Mouse (Mus musculus): ENCODE data around the gene Crat.

Crat gene

DNA sequence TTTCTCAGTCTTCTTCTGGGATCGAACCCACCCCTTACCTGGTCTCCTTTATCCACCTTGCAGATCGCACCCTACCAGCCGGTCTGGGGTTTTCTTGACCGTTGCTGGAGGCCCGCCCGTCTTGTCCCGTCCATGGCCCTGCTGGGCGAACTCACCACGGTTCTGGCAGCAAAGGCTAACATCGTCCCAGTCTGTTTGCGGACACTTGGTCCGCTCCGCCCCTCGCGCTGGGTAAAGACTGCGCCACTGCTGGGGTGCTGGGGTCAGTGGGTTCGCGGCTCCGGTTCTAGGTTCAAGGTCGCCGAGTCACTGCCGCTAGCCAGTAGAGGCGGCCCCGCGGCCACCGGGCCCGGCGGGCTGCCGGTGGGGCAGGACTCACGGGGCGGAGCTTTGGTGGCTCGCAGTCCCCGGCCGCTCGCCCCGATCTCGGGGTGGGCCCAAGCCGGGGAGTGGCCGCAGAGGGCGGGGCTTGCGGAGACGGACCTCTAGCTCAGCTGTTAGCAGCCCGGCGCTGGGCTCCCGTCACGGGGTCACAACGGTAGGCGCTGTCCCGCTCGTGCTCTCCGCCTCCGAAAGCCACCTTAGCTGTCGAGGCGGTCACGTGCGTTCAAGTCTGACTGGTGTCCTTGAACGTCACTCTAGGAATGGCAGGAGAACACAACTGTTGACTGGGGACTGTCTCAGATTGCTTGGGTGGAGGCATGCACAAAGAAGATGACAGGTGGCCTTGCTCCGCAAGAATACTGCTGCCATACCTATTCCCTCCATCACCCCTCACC, at the start of gene Crat:
Crat (minus strand) TSS at position 657 of the 779 bp plus-strand sequence.
- DNase-seq (ENCODE audit: low spot score), result peak; percentile 94

DNA sequence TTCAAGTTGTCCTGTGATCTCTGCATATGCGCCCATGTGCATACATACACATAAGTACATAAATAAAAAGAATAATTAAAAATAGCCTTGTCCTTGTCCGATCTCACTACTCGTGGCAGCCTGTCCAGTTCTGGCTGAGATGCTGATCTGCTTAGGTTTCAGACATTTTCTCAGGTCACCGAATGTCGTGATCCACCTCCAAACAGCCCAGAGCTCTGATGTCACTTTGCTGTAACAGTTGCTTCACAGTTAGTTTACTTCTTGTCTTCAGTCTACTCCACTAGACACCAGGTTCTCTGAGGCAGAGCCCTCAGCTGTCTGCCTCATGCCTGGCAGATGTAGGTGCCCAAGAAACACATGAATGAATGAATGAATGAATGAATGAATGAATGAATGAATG, 48.8 kb upstream of the Crat start:
- no peak for DNase-seq (ENCODE audit: low spot score)

- DNase-seq (ENCODE audit: low spot score), result no peak
These were observed 48.3 kb upstream of the Crat start for GRCm38 (mm10) chr2:30463904-30464330.

DNA sequence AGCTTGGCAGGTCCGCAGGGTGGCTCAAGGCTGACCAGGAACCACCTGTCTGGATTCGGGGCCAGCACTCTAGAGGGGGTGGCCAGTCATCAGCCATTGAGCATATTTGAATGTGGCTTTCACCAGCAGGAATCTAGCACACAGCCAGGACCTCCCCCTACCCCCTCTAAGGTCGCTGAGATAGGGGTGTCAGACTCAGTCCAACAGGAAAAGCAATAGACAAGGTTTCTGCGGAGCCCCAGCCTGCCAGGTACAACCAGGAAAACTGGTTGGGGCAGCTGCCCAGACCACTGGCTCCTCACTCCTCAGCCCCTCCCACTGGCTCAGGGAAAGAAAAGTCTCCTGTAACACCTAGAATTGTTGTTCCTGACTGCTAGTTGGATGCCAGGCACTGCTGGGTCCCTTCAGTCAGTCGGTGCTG, 47.7 kb upstream of the Crat start:
- DNase-seq (ENCODE audit: low spot score), result no peak

DNA sequence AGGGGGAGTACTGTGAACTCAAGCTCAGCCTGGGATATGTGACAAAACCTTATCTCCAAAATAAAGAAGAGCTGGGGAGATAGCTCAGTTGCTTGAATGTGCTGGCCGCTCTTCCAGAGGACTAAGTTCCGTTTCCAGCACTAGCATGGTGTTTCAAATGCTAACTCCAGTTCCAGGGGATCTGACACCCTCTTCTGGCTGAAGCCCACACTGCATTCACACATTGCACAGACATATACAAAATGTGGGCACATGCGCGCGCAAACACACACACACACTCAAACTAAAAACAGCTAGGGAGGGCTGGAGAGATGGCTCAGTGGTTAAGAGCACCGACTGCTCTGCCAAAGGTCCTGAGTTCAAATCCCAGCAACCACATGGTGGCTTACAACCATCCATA, 43.6 kb upstream of the Crat start:
- no peak for DNase-seq (ENCODE audit: low spot score)

DNA sequence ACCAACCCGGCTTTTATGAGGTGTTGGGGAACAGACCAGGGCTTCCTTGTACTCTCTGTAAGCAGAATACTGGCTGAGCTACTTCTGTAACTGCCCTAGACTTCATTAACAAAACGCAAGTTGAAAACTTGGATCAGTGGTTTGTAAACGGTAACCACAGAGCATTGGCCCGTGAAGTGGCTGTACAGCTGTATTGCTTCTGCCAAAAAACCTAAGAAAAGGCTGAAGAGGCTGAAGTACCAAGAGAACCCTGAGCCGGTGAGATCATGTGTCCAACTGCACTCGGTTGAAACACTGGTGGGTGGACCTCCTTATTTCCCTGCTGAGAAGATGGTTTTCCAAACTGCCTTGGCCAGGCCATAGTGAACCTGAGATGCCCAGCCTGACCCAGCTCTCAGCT, 42.7 kb upstream of the Crat start:
- no peak for DNase-seq (ENCODE audit: low spot score)

DNA sequence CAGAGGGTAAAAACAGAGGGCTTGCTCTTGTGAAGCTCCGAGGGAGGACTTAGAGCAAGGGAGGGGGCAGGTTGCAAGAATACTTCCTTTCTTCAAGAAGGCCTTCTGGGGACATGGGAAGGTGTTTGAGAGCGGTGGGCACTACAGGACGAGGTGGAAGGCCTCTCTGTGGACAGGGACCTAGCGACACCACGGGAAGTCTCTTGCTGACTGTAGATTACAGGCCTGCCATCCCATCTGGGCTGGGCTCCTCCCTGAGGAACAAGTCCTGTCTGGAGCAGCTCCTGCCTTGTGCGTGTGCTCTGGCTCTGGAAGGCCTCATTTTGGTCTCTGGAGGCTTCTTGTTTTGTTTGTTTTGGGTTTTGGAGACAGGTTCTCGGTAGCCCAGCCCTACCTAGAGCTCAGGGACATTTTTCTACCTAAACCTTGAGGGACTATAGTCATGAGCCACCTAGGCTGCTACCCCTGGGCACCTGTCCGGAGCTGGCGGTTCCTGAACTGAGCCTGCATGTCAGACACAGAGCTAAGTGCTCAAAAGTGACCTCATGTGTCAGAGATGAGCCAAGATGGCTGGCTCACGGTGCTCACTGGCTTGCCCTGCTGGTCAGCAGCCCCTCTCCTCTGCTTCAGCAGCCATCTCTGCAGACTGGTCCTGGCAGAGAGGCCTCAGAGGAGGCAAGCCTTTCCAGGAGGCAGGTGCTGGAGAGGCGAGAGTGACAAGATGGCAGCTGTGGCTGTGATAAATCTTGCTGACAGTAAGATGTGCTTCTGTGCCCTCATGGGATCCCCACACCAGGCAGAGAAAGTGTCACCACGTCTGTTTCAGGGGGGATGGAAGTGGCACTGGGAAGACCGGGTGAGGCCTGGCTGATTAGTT, 40.7 kb upstream of the Crat start:
- no peak for DNase-seq (ENCODE audit: low spot score)

GRCm38 (mm10) chr2:30454587-30454986, 39.0 kb upstream of the Crat start:
- DNase-seq (ENCODE audit: low spot score), result no peak

DNA sequence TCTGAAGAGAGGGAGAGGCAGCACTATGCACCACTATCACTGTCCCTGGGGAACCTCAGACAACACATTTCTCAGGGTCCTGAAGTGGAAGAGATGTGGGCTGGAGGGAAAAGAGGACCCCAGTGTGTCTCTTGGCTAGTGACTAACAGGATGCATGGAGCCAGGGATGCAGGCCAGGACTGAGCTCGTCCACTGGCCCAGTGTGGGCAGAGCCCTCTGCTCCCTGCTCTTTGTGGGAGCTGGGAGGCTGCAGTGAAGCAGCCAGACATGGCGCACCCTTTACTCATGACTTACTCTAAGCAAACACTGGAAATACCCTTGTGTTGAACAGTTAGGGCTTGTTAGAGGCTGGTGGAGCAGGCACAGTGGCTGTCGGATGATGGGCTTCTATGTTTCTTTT, 38.0 kb upstream of the Crat start:
- DNase-seq (ENCODE audit: low spot score), result no peak

DNA sequence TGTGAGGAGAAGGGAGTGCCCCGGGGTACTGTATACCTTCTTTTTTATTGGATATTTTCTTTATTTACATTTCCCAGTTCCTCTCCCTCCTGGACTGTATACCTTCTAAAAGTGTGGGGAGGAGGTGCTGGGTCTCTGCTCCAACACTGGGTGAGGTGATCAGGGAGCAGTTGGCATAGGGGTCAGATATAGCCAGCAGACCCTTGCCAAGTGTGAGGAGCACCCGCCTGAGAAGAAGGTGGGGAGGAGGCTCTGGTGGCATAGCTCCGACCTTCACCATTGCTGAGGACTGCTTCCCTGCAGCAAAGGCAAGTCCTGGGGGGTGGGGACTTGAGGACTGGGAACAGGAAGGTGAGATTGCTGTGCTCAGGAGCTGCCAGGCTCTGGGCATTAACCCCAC, 35.9 kb upstream of the Crat start:
- no peak for DNase-seq (ENCODE audit: low spot score)

DNA sequence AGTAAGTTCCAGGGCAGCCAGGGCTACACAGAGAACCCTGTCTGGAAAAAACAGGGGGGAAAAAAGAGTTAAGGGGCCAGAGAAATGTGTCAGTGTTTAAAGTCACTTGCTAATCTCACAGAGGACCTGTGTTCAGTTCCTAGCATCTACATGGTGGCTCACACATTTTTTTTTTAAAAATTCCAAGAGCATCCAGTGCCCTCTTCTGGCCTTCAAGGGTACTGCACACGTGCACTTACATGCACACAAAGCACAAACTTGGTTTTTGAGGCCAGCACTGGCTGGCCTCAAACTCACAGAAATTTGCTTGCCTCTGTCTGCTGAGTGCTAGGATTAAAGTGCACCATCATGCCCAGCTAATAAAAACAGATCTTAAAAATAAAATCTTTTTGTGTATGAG, 34.9 kb upstream of the Crat start:
- no peak for DNase-seq (ENCODE audit: low spot score)

- no peak for DNase-seq (ENCODE audit: low spot score)
These were observed 32.8 kb upstream of the Crat start for GRCm38 (mm10) chr2:30448371-30448770.

GRCm38 (mm10) chr2:30446891-30447826, 31.5 kb upstream of the Crat start:
- no peak for DNase-seq (ENCODE audit: low spot score)

DNA sequence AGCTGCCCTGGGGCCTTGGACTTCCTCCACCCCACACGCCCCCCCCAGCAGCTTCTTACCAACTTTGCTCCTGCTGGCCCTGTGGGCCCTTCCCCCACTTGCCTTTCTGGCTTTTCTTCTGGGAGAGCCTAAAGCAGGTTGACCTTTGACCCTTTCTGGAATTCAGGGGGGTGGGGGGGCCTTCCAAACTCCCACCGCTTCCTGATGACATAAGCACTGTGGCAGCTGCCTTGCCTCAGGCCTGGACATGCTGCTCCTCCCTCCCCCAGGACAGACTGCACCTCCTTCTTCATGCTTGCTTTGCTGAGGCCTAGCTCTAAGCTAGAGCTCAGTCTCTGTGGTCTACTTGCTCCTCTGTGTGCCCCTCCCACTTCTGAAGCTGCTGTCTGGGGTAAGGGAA, 29.7 kb upstream of the Crat start:
- no peak for DNase-seq (ENCODE audit: low spot score)

- no peak for DNase-seq (ENCODE audit: low spot score)
These were observed 28.8 kb upstream of the Crat start for GRCm38 (mm10) chr2:30444450-30444849.

- DNase-seq (ENCODE audit: low spot score), result no peak
These were observed 28.4 kb upstream of the Crat start for GRCm38 (mm10) chr2:30444006-30444405.

DNA sequence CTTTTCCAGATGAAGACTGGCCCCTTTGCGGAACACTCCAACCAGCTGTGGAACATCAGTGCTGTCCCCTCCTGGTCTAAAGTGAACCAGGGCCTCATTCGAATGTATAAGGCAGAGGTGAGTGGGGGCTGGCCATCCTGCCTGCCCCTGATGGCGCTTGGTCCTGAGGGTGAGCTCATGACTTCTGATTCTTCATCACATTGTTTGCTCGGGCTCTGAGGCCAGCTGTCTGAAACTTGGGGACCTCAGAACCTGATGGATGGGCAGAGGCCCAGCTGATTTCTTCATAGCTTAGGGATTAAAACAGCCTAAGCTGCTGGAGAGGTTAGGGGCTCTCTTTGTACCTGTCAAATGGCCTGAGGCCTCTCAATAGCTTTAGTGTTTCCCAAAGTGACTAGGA, 27.7 kb upstream of the Crat start:
- DNase-seq (ENCODE audit: low spot score), result no peak

DNA sequence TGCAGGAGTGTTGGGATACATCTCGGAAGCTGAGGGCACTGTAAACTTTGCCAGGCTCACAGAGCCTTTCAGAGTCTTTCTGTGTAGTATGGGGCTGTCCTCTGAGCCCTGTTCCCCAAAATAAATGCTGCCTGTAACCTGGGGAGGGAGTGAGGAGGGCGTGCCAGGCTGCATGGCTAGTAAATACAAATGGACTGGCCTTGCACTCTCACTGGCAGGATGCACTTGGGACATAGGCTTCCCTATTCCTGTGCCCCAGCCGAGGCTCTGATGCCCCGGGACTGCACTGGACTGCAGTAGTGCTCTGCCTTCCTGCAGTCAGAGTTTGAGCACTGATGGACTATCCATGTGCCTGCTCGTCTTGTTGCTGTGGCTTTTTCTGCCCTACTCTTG, 26.9 kb upstream of the Crat start:
- no peak for DNase-seq (ENCODE audit: low spot score)

GRCm38 (mm10) chr2:30441518-30442497, 26.2 kb upstream of the Crat start:
- peak; percentile 81 for DNase-seq (ENCODE audit: low spot score)

GRCm38 (mm10) chr2:30440701-30441517, 25.3 kb upstream of the Crat start:
- peak; percentile 86 for DNase-seq (ENCODE audit: low spot score)

Data from testis, postnatal 10 days (tissue).